Mouse (Mus musculus) liver, embryonic 14.5 days (tissue): Measurements from ENCODE around the gene Gm20604.

Experiments
- CTCF ChIP-seq: IDR thresholded peaks from 2 replicates; pipeline ENCODE4 v1.5.1; 2016; ENCODE audit warnings: antibody characterized with exemption, low read depth, control low read depth
- EP300 ChIP-seq: IDR thresholded peaks from 2 replicates; pipeline ENCODE4 v1.6.1; 2016; ENCODE audit warnings: antibody characterized with exemption, low read depth

DNA sequence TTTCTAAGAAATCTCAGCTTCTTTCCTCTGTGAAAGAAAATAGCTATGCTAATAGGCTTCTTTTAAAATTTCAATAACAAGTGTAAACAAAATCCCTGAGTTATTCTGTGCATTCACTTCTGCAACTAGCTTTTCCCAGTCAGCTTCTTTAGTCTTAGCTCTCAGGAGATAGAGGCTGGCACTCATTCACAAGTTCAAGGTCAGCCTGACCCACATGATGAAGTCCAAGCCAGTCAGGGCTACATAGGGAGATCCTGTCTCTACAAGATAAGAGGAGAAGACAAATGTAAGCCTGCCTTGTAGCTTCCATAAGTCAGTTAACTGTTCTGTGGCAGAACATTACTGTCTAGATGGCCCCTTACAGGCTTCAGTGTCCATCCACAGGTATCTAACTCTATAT lies 5.2 kb upstream of the Gm20604 start:
- TF ChIP-seq CTCF (no peak), EP300 (no peak)
